Mouse (Mus musculus) left cerebral cortex, postnatal 10 days (tissue): ENCODE measurements around the gene Ppp1r8. TPM values are rescaled to one million over a fixed set of nuclear protein-coding genes. Genes with fewer than 3 reads are reported as not detected.

Source experiments
- DNase-seq, 2 experiments: peaks; one replicate each; pipeline ENCODE4 v3.0.0; 2021 to 2022; ENCODE audit warnings: low spot score in 2 of 2, mixed read lengths in 1 of 2; ENCODE audit errors: extremely low spot score in 1 of 2
- intact Hi-C: fragments of 180-260 bp; cut with DNase I; formaldehyde crosslinking; loops from one replicate; pipeline ENCODE4 v1.15.1; 2025
- total RNA-seq, 2 experiments: library from RNA; stranded (reverse); gene quantifications; 2 replicates each; pipeline ENCODE4 v1.2.3; 2021

The Ppp1r8 gene
- total RNA-seq, result 10 to 100 TPM; 44.9 to 45.0 TPM

DNA sequence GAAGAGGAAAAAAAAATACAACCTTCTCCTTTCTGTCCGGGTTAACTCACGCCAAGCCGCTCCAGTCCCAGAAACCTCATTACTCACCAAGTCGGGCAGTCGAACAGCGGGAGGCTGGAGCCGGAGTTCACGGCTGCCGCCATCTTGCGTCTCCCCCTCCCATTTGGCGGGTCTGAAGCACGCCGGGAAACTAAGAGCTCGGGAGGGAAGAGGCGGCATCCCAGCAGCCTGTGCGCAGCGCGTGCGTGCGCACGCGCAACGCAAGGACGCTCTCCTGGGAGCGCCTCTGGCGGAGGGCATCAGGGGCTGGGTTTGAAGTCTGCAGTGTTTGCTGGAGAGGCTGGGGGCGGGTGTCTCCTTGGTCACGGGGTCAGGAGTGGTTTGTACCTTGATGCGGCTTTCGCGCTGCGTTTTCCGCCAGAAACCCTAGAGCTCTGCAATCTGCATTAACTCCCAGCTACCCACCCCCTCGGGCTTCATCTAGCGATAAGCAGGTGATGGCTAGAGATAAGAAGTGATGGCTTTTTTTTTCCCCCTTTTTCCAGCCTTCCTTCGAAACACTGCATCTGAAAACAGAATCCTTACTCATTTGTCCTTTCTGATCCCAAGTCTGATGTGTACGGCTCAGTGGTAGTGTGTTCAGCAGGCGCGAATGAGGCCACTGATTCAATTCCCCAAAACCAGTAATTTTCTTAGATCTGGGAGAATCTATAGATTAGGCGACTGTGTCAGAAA lies at the start of gene Ppp1r8:
Gene Ppp1r8 (minus strand): TSS at position 200 of the 735 bp plus-strand sequence.
- intact Hi-C loops, result no loop called here
- peak; percentile 88 to 94 for DNase-seq

DNA sequence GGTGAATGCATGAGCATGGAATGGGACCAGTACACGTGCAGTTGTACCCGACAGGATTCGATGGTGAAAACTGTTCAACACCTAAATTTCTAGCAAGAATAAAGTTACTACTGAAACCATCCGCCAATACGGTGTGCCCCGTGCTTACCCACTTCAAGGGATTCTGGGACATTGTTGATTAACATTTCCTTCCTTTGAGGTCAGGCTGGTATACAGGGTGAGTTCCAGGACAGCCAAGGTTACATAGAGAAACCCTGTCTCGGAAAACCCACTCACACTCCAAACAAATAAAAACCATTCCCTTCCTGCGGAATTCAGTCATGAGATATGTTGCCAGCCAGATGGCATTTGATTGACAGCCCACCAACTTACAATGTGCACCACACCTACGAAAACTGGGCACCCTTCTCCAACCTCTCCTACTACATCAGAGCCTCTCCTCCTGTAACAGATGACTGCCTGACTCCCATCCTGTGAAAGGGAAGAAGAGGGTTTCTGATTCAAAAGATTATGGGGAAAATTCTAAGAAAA lies 41.9 kb upstream of the Ppp1r8 start:
- intact Hi-C loops, result no loop called here
- DNase-seq, result no peak

DNA sequence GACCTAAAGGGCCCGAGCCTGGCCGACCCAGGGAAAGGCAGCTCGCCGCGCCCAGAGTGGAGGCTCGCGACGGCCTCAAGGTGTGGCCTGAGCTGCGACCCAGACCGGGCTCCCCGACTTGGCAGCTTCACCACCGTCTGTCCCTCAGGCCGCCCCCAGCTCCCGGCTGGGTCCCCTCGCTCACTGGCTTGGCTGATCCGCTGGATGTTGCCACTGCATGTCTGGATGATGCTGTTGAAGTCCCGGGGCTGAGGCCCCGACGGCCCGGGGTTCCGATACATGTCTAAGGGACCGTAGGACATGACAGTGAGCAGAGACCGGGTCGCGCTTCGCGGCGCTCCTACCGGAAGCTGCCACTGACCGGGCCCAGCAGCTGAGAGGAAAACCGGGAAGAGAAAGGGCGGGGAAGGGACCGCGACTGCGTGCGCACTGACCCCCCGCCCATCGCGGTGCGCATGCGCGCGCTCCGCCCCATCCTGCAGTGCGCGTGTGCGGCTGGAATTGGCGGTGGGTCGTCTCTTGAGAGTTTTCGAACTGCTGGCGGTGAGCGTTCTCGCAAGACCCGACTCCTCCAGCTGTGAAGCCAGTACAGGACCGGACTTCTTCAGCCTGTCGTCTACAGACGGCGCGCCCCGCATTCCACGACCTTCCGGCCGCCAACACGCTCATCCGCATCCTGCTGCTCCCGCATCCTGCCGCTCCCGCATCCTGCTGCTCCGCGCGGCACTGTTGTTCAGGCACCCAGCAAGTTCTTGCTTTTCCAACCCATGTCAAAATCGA lies 41.3 kb upstream of the Ppp1r8 start, which contains the start of gene Stx12:
Gene Stx12 (minus strand): TSS at position 446 of the 780 bp plus-strand sequence.
- intact Hi-C loops, result no loop called here
- DNase-seq, result peak; percentile 87 to 94

DNA sequence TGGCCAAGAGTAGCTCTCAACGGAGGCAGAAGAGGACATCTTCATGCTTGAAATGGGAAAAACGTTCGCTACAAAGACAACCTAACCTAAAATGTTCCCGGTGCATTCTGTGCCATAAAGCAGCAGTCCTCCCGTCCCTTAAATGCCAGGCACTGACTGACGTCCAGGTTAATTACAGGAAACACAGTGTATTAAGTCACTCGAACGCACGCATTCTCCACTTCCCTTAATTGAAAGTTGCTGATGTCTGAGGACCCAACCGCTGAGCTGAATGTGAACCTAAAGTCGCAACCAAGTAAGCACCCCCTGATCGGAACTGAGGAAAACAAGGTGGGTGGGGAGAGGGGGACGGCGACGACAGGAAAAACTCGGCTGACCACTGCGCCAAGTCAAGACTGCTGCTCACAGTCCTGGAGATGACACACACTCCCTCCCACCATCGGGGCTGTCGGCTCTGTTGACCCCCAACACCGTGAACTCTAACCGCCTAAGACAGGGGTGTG lies 40.6 kb upstream of the Ppp1r8 start:
- intact Hi-C loops, result no loop called here
- no peak for DNase-seq

DNA sequence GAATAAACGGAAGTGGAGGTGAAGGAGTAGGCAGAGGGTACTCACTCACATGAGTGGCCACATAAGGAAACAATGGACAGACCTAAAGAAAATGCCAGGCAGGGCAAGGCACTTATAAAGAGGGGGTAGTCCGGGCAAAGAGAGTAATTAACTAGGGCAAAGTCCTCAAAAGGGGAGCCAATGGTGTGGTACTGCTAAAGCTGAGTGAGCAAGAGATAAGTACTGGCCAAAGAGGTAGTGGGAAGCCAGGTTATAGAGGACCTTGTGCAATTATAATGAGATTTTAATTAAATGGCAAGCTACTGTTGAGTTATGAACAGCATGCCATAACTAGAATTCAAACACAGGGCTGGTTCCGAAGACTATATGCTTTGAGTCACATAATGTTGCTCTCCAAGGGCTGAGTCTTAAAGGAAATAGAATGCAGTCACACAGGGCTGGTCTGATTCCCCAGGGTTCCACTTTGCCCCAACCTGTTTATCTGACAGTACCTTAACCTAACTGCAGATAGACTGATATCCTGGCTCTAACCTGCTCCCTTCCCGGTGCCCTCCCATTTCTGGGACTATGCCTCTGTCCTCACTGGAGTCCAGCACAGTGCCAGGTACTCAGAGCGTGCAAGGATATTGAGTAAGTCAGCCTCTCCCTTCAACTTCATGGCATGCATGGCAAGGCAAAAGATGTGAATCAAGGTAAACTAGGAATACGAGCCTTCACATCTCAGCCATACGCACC lies 31.6 kb upstream of the Ppp1r8 start:
- no peak for DNase-seq
- intact Hi-C loops, result no loop called here

DNA sequence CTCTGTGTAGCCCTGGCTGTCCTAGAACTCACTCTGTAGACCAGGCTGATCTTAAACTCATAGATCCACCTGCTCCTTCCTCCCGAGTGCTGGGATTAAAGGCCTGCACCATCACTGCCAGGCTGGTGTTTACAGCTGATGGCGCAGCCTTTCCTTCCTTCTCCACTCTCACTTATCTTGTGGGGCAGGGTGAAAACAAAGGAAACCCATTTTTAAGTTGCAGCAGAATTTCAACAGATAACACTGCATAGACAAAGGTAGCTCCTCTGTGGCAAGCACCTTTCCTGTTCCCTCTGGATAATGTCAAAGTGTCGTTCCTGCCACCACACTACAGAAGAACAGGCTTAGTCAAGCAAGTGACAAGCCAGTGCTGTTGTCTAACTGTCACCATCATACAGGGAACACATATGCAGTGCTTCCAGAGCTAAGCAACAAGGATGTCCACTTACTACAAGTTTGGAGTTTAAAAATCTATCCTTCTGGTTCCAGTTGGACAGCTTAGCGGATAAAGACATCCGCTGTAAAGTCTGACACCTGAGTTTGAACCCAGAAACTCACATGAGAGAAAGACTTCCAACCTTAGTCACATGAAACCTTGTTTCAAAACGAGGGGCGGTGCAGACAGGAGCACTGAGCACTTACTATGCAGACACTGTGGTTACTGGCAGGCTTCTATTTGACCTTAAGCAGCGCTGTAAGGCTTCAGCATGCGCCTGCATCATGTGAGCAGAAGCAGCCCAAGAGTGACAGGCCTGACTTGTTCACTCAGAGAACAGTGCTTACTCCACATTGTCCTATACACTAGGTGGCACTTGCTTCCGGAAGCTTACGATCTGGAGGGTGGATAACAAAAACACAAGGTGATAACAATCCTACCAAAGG lies 30.8 kb upstream of the Ppp1r8 start:
- intact Hi-C loops, result no loop called here
- no peak for DNase-seq

DNA sequence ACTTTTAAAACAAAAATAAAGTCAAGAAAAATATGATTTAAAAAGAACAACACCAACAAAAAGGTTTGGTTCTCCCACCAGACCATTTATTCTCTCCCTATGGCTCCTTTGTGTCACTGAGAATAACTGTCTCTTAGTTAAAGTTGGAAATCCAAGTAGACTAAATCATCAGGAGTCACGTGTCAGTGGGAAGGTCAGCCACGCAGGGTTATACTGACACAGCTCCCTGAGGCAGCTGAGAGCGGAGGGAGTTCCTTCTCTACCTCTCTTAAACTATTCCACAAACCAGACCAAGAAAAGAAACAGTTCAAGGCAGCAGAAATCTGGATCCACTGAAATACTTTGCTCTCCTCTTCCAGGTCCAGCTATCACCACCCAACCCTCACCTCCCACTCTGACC lies 28.1 kb upstream of the Ppp1r8 start:
- intact Hi-C loops, result no loop called here
- DNase-seq, result no peak

DNA sequence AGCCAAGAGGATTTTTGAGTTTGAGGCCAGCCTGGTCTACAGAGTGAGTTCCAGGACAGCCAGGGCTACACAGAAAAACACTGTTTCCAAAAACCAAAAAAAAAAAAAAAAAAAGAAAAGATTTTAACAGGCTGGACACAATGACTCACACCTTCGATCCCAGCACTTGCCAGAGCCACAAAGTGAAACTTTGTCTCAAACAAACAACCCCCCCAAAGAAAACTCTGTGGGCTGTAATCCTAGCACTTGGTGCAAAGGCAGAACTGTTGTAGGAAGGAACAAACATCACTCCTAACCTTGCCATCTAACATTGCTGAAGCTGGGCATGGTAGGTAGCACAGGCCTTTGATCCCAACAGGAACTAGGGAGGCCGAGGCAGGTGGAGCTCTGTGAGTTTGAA lies 21.9 kb upstream of the Ppp1r8 start:
- intact Hi-C loops, result no loop called here
- no peak for DNase-seq

DNA sequence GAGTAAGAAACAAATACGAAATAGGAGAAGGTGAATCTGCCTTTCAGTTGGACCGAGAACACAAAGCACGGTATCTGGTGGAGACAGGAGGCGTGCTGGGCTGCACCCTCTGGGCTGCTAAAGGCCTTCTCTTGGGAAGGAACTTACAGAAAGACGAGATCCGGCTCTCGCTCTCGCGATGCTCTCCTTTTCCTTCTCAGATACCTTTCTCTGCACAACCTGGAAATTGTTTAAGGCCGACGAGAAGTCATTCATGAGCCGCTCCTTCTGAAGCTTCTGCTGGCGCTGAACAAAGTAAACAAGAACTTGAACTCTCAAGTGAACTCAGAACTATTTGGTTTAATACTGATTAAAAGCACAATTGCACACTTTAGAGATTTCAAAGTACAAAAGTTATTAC lies 20.0 kb upstream of the Ppp1r8 start:
- DNase-seq, result no peak
- intact Hi-C loops, result no loop called here

DNA sequence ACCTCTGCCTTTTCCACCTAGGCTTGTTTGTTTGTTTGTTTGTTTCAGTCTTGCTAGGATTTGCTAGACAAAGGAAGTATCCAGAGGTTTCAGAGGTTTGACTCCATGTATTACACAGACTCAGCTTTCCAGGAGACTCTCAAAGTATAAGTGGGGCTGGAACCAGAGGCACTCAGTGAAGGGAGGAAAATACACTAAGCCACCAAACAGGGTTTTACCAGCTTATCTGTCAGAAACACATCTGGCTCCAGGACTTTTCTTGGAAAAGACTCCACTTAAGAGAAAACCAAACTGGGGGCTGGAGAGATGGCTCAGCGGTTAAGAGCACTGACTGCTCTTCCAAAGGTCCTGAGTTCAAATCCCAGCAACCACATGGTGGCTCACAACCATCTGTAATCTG lies 17.9 kb upstream of the Ppp1r8 start:
- DNase-seq, result no peak
- intact Hi-C loops, result no loop called here

DNA sequence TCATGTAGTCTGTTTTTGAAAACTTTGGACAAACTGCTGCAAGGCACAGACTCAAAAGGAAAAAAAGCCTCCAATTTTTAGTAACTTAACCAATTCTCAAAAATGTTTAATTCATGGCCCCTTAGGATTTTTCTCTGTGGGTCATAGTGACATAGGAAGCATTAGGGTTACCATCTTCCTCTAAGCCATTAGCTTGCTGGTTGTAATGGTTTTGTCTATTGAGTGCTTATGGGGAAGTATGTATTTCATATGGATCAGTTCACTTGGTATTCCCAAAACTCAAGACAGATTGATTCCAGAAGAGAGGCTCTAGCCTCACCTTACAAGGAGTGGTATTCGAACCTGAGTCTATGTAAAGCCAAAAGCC lies 719 bp upstream of the Ppp1r8 start:
- intact Hi-C loops, result no loop called here
- DNase-seq, result no peak

DNA sequence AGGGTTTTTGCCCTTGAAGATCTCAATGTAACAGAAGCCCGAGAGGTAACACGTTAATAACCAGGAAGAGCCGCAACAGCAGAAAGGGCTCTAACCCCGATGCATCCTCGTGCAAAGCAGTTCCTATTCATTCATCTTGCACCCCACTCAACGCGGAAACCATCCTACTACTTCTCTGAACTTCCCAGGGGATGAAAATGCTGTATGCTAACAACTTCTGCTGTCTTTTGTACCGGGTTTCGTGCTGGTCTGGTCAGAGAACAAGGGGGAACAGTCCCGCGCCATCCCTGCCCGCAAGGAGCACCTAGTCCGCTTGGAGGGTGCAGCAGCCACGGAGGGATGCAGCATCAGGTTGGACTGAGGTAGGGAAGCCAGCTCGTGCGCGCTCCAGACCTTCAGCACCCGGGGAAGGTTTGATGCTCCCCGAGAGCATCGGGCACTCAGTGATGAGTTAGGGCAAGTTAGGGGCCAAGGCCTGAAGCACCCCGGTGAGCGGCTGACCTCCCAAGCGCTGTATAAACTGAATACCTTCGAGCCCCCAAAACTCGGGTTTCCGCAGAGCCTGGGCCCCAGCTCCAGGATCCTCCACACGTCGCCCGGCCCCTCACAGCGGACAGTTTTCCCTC lies 575 bp downstream of the Ppp1r8 start:
- intact Hi-C loops, result no loop called here
- DNase-seq, result peak; percentile 9 to 30

DNA sequence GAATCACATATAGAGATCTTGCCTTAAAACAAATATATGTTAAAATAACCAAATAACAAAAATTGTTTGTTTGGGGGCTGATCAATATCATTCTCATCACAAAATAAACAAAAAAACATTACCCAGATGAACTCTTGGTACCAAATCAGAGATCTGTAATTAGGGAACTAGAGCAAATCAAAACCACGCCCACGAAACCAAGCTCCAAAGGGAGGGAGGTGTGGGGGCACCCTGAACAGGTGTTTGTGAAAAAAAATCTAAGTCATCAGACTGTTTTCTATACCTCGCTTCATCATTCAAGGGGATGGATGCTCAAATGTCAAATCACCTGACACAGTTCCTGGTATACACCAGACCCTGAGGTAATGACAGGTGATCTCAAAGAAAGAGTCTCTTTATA lies 1.5 kb downstream of the Ppp1r8 start:
- intact Hi-C loops, result no loop called here

DNA sequence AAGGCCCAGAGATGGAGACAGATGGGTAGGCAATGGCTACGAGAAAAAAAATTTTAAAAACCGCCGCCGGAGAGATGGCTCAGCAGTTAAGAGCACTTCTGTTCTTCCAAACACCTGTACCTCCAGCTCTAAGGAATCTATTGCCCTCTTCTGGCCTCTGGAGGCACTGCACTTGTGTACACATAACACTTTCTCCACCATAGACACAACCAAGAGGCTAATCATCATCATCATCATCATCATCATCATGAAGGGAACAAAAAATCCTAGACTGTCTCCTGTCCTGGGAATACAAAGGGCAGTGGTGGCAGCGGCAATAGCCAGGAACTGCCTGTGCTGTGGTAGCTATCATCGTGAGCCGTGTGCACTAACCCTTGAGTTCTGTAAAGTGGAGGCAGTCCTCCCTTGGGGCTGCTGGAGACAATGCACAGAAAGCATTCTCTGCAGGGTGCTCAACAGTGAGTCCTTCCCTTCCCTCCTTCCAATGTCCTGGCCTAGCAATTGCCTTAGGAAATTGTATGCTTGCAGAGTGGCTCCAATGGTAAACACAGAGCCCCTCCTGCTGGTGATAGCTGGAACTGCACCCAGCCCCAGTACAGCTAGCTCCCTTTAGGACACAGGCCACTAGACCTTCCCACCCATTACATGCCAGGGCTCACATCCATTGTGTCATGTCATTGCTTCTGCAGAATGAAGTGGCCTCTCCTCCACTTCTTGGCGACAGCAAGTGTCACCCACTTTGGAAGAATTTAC lies 19.2 kb downstream of the Ppp1r8 start:
- intact Hi-C loops, result loop anchor here (5.0 to 10.0 kb wide), 2 partner anchors 46 to 109 kb away; no protein-coding TSS in a partner anchor
- DNase-seq, result peak; percentile 52 to 73

More for the DNA sequence above, 1.5 kb downstream of the Ppp1r8 start:
- DNase-seq, result no peak

DNA sequence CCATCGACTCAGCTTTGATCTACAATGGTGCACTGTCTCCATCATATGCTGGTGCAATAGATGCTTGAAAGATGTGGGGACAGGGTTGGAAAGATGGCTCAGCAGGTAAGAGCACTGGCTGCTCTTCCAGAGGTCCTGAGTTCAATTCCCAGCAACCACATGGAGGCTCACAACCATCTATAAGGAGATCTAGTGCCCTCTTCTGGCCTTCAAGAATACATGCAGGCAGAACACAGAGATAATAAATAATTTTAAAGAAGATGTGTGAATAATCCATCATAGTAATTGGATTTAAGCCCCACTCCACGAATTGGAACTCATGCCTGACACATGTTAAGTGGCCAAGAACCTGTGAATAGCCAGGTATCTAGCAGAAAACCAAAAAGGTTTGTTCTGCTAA lies 24.5 kb downstream of the Ppp1r8 start:
- intact Hi-C loops, result no loop called here
- no peak for DNase-seq

DNA sequence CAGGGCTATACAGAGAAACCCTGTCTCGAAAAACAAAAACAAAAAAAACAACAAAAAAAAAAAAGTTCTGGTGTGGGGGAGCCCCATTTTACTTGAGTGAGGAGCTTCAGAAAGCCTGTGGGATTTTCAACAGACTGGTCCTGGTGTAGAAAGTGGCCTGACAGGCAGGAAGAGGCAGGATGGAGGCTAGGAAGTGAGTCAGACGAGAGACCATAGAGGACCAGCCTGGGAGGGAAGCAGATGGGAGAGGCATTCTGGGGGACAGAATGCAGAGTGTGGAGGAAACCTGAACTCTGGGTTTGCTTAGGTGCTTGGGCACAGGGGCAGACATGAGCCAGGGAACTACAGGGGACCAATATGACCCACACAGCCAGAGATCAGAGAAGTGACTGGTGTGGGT lies 26.1 kb downstream of the Ppp1r8 start:
- intact Hi-C loops, result no loop called here
- no peak for DNase-seq

DNA sequence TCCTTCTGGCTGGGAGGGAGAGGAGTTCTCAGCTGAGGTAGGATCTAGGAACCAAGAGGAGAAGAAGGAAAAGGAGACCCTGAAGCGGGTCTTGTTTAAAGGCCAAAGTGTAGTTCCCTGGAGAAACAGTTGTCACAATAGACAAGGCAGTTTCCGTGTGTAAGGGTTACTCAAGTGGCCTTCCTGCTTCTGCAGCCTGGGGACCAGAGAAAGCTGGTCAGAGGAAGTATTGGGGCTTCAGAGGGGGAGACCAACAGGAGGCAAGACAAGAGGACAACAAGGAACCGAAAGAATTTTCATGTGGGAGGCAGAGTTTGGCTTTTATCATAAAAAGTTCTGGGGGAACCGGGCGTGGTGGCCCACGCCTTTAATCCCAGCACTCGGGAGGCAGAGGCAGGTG lies 26.6 kb downstream of the Ppp1r8 start:
- DNase-seq, result no peak
- intact Hi-C loops, result no loop called here
